Mouse (Mus musculus) liver, embryonic 14.5 days (tissue): ENCODE measurements around the gene Clcc1.

Experiments
- CTCF ChIP-seq: IDR thresholded peaks from 2 replicates; pipeline ENCODE4 v1.5.1; 2016; ENCODE audit warnings: antibody characterized with exemption, low read depth, control low read depth
- EP300 ChIP-seq: IDR thresholded peaks from 2 replicates; pipeline ENCODE4 v1.6.1; 2016; ENCODE audit warnings: antibody characterized with exemption, low read depth

GRCm38 (mm10) chr3:108640998-108641397 lies 12.7 kb upstream of the Clcc1 start:
- TF ChIP-seq EP300 (no peak), CTCF (no peak)
